Mouse (Mus musculus) 3134 (cell line): ENCODE results near the gene Rps6ka6.

Experiments used
- DNase-seq: peaks from one replicate; pipeline ENCODE4 v3.0.0-alpha.2; 2011; ENCODE audit warnings: low spot score; ENCODE audit not compliant: insufficient read length; ENCODE audit errors: extremely low read depth

Rps6ka6 gene

GRCm38 (mm10) chrX:111537859-111538258, at the start of gene Rps6ka6:
Rps6ka6 (minus strand) TSS chrX:111537959.
- DNase-seq, result no peak

- no peak for DNase-seq
Observed at GRCm38 (mm10) chrX:111577044-111577443, 39.3 kb upstream of the Rps6ka6 start.

GRCm38 (mm10) chrX:111518206-111518605, 19.6 kb downstream of the Rps6ka6 start:
- no peak for DNase-seq

GRCm38 (mm10) chrX:111463565-111464093, 74.1 kb downstream of the Rps6ka6 start:
- DNase-seq, result no peak

- DNase-seq, result no peak
Observed at GRCm38 (mm10) chrX:111462833-111463564, 74.8 kb downstream of the Rps6ka6 start.

- DNase-seq, result no peak
Observed at GRCm38 (mm10) chrX:111462495-111462832, 75.3 kb downstream of the Rps6ka6 start.

- no peak for DNase-seq
Observed at GRCm38 (mm10) chrX:111462092-111462491, 75.7 kb downstream of the Rps6ka6 start.

GRCm38 (mm10) chrX:111460166-111460565, 77.6 kb downstream of the Rps6ka6 start:
- no peak for DNase-seq

- no peak for DNase-seq
Observed at GRCm38 (mm10) chrX:111436571-111436970, 101.2 kb downstream of the Rps6ka6 start.

- DNase-seq, result no peak
Observed at GRCm38 (mm10) chrX:111414775-111415174, 123.0 kb downstream of the Rps6ka6 start.

GRCm38 (mm10) chrX:111404816-111405215, 132.9 kb downstream of the Rps6ka6 start:
- DNase-seq, result no peak

- DNase-seq, result no peak
Observed at GRCm38 (mm10) chrX:111377020-111377419, 160.7 kb downstream of the Rps6ka6 start.

GRCm38 (mm10) chrX:111374177-111374576, 163.6 kb downstream of the Rps6ka6 start:
- no peak for DNase-seq
